Mouse (Mus musculus): ENCODE results near the gene Plch2.

GRCm38 (mm10) chr4:154935788-154936187 lies 120.8 kb downstream of the Plch2 start:
- TF ChIP-seq CTCF (IDR thresholded peaks at IDR 0.05; ENCODE audit: borderline replicate concordance, extremely low read depth, insufficient read depth, insufficient read length) (no peak), POLR2A (IDR thresholded peaks at IDR 0.05; ENCODE audit: borderline replicate concordance, extremely low read depth, insufficient read depth, insufficient read length, poor library complexity, severe bottlenecking) (no peak)

Measured in brain, embryonic 14.5 days (tissue).